Mouse (Mus musculus) sigmoid colon, adult 10 weeks (tissue): ENCODE measurements around the gene Fgf8. TPM values are rescaled to one million over a fixed set of nuclear protein-coding genes. Genes with fewer than 3 reads are reported as not detected.

Experiments used
- polyA plus RNA-seq: library from polyadenylated mRNA; stranded (reverse); fragments of 350-450 nt; fragmentation: Illumina TruSeq; extraction: RNeasy Lipid Tissue Mini Kit (QIAGEN cat#74804); gene quantifications from one replicate; pipeline ENCODE4 v1.2.3, GENCODE M21; 2014; ENCODE audit warnings: low read depth, low replicate concordance

Gene Fgf8
- polyA plus RNA-seq = not detected

GRCm38 (mm10) chr19:45742218-45742983 lies at the start of gene Fgf8:
TSS of gene Fgf8 (minus strand) at chr19:45742915.

DNA sequence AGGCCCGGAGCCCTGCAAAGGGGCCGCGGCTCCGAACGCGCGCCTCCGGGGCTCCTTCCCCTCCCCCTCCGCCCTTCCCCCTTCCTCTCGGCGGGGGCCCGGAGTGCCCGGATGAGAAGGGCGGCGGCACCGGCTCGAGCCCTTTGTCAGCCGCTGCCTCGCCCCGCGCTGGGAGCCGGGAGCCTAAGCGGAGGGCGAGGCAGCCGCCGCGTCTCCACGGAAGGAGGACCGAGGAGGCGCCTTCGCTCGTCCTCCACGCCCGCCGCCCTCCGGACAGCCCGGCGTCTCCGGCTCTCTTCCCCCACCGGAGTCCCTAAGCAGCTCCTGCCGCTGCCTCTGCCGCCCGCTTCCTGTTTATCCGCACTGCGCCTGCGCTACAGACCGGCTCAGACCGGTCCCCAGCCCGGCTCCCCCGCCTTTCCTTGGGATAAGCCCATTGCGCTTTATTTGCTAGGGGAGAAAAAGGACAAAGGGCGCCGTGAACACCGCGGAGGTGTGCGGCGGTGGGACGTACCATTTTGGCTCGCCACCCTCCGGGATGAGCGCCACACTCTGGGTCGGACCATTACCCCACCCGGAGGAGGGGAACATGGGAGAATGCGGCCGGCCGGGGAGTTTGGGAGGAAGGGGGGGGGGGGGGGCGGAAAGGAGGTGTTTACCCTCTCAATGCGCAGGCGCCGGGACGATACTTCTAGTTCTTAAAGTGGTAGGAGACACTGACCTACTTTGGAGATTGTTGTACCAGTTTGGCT lies 40.6 kb upstream of the Fgf8 start, which contains the start of gene Mgea5:
Mgea5 (minus strand) TSS at position 657 of the 752 bp plus-strand sequence.

DNA sequence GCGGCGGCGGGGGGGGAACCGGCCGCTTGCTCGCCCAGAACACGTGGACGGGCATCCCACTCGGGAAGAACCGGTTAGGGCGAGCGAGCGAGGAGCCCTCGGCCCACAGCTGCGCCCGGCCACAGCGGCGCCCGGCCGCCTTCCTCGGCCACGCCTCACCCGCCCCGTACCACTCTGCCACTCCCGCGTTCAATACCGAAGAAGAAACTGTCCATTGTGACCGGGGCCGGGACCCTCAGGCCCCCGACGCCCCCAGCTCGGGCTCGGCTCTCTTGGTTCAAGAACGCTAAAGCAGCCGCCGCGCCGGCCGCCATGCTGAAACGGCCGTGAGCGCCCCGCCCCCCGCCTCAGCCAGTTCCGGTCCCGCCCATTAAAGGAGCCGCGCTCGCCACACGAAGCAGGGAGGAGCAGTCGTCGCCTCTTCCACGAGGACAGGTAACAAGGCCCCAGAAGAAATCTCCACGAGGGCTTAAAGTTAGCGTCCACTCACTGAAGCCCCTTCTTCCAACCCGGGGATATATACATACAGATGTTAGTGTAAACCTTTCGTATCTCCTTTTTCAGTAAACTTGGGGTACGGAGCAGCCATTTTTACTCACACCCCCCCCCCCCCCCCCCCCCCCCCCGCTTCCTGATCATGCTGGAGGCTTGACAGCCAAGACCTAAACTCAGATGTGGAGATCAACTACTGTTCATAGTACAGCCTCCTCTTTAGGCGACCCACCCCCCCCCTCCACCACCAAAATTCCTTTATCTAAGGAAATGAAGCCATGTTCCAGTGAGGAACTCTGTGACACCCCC lies 6.7 kb upstream of the Fgf8 start, which contains the start of gene Npm3:
Npm3 (minus strand) TSS at position 349 of the 801 bp plus-strand sequence.

Other genes with a start within 250 kb of the Fgf8 start
- gene Poll, start 182.4 kb downstream of the Fgf8 start, polyA plus RNA-seq = not detected
- 3.3 TPM for gene Gm17018, start 182.3 kb downstream of the Fgf8 start, polyA plus RNA-seq
- not detected for gene Fbxw4, start 82.6 kb downstream of the Fgf8 start, polyA plus RNA-seq
- 18.1 TPM for gene Npm3, start 6.7 kb upstream of the Fgf8 start, polyA plus RNA-seq
- gene Mgea5, start 40.9 kb upstream of the Fgf8 start, polyA plus RNA-seq = 256 TPM
- gene Kcnip2, start 73.1 kb upstream of the Fgf8 start, polyA plus RNA-seq = 1.0 TPM